Mouse (Mus musculus) C2C12 (cell line): ENCODE data around the gene Slc30a2. TPM values are rescaled to one million over a fixed set of nuclear protein-coding genes. Genes with fewer than 3 reads are reported as not detected.

Experiments used
- H3K27me3 ChIP-seq: one replicate; pipeline ENCODE4 v1.6.1; 2011; ENCODE audit not compliant: control insufficient read depth, insufficient read depth, insufficient read length
- H3K36me3 ChIP-seq: one replicate; pipeline ENCODE4 v1.6.1; 2011; ENCODE audit not compliant: control insufficient read depth, insufficient read depth
- H3K4me3 ChIP-seq: one replicate; pipeline ENCODE4 v1.5.1; 2011; ENCODE audit warnings: mild to moderate bottlenecking, control low read depth; ENCODE audit not compliant: poor library complexity, insufficient read depth, severe bottlenecking
- H3K79me2 ChIP-seq: one replicate; pipeline ENCODE4 v1.6.1; 2011; ENCODE audit not compliant: control insufficient read depth, insufficient read depth
- H3K79me3 ChIP-seq: one replicate; pipeline ENCODE4 v1.6.1; 2011; ENCODE audit warnings: low read depth, control low read depth
- H3ac ChIP-seq: one replicate; pipeline ENCODE3; 2011; ENCODE audit warnings: low read depth; ENCODE audit not compliant: control insufficient read depth, insufficient read length
- CEBPB ChIP-seq: IDR thresholded peaks from one replicate; pipeline ENCODE4 v1.6.1; 2011; ENCODE audit warnings: low read depth, mild to moderate bottlenecking, control low read depth, moderate library complexity
- CTCF ChIP-seq: IDR thresholded peaks from one replicate; pipeline ENCODE4 v1.5.1; 2011; ENCODE audit not compliant: control insufficient read depth, insufficient read depth, insufficient read length
- FOSL1 ChIP-seq: IDR thresholded peaks from one replicate; pipeline ENCODE4 v1.8.0; 2011; ENCODE audit warnings: mild to moderate bottlenecking, low read length; ENCODE audit not compliant: poor library complexity, insufficient read depth, severe bottlenecking
- MAX ChIP-seq: IDR thresholded peaks from one replicate; pipeline ENCODE4 v1.6.1; 2011; ENCODE audit warnings: mild to moderate bottlenecking, control low read depth
- MYOD1 ChIP-seq: IDR thresholded peaks from one replicate; pipeline ENCODE4 v1.6.1; 2011; ENCODE audit warnings: low read depth; ENCODE audit not compliant: control insufficient read depth, insufficient read length
- MYOG ChIP-seq: IDR thresholded peaks from one replicate; pipeline ENCODE4 v1.6.1; 2011; ENCODE audit not compliant: control insufficient read depth, insufficient read length; ENCODE audit errors: extremely low read depth
- USF1 ChIP-seq: IDR thresholded peaks from one replicate; pipeline ENCODE4 v1.6.1; 2011; ENCODE audit warnings: low read depth, mild to moderate bottlenecking, control low read depth, moderate library complexity
- polyA plus RNA-seq: library from polyadenylated mRNA; unstranded; fragments of >200 nt; fragmentation: generic; extraction: Trizol; gene quantifications from one replicate; pipeline ENCODE4 v1.2.1, GENCODE M21; 2012; ENCODE audit warnings: missing spikeins

The Slc30a2 gene
- polyA plus RNA-seq, 1 experiment: not detected

DNA sequence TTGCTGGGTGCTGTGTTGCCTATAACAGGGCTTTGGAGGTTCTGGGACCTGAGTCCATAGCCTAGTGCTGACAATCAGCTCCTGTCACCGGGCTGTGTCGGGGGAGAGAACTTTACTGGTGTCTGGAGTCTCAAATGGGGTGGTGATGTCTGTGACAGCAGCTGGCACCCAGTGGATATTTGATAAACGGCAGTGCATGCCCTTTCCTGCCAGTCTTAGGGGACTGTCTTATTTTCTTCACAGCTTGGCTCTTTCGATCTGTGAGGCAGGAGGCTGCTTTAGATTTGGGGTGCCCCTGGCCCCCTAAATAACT lies 43.5 kb upstream of the Slc30a2 start:
- Histone ChIP-seq H3K36me3 (no peaks in the 10 kb centered on the region), H3K4me3 (no peak overlapping the region), H3K27me3 (peaks cover 3% of the 10 kb centered on the region), H3K79me2 (no peaks in the 10 kb centered on the region), H3K79me3 (no peaks in the 10 kb centered on the region), H3ac (no peak overlapping the region)
- no peak for TF ChIP-seq FOSL1
- no peak for TF ChIP-seq MAX
- TF ChIP-seq CEBPB: no peak
- no peak for TF ChIP-seq USF1
- TF ChIP-seq CTCF: no peak
- TF ChIP-seq MYOG: no peak
- TF ChIP-seq MYOD1: no peak

GRCm38 (mm10) chr4:134300316-134300715 lies 42.7 kb upstream of the Slc30a2 start:
- Histone ChIP-seq H3K79me2 (no peaks in the 10 kb centered on the region), H3K79me3 (no peaks in the 10 kb centered on the region), H3K4me3 (no peak overlapping the region), H3ac (no peak overlapping the region), H3K27me3 (peaks cover 1% of the 10 kb centered on the region), H3K36me3 (no peaks in the 10 kb centered on the region)
- TF ChIP-seq MYOD1 (no peak), MYOG (no peak), CEBPB (no peak), FOSL1 (no peak), CTCF (no peak), USF1 (no peak), MAX (no peak)

- no peaks in the 10 kb centered on the region for H3K79me3 ChIP-seq
- no peak overlapping the region for H3ac ChIP-seq
- H3K4me3 ChIP-seq: no peak overlapping the region
- no peaks in the 10 kb centered on the region for H3K79me2 ChIP-seq
- no peaks in the 10 kb centered on the region for H3K36me3 ChIP-seq
- no peak for TF ChIP-seq USF1
- no peak for TF ChIP-seq MYOD1
- no peak for TF ChIP-seq CEBPB
- no peak for TF ChIP-seq MYOG
- TF ChIP-seq FOSL1: no peak
- TF ChIP-seq CTCF: no peak
- TF ChIP-seq MAX: no peak
- no peaks in the 10 kb centered on the region for H3K27me3 ChIP-seq
Measured at GRCm38 (mm10) chr4:134302084-134302483, 40.9 kb upstream of the Slc30a2 start.

DNA sequence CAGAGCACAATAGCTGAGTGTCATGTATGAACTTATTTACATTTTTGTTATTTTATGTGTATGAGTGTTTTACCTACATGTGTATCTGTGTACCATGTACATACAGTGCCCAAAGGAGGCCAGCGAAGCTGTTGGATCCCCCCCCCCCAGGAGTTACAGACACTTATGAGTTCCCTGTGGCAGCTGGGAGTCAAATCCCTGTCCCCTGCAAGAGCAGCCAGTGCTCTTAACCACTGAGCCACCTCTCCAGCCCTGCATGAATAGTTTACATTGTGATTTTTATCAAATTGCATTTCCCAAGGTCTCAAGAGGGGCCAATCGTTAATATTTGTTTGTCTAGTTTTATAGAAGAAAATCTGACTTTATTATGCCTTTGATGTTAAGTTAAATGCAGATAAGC lies 36.0 kb upstream of the Slc30a2 start:
- Histone ChIP-seq H3K4me3 (no peak overlapping the region), H3K79me3 (no peaks in the 10 kb centered on the region), H3K27me3 (no peaks in the 10 kb centered on the region), H3ac (no peak overlapping the region), H3K79me2 (no peaks in the 10 kb centered on the region), H3K36me3 (no peaks in the 10 kb centered on the region)
- TF ChIP-seq FOSL1 (no peak), CTCF (no peak), USF1 (no peak), CEBPB (no peak), MYOG (no peak), MAX (no peak), MYOD1 (no peak)

DNA sequence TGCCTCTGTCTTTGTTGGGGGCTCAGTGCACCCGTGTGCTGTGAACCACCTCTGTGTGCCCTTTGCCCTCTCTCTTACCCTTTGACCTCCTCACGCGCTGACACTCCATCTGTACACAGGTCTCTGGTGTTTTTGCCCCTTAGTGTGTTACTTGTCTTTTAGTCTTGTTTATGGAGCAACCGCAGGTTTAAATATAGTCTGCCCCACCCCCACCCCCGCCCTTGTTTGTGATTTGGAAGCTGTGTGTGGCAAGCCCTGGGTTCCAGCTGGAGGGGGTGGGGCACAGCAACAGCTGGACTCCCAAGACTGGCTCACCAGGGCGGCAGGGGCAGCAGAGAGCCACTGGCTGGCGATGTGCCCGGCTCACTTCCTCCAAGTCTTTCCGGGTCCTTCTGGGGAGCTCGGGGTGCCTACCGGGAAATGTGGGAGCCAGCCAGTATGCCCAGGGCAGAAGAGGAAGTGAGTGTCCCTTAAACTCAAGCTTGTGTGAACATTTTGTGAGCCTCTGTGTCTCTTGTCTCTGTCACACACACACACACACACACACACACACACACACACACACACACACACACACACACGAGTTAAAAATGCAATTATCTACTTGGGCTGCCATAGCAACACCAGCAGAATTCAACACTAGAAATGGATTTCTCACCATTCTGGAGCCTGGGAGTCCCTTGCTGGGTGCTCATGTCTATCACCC lies 35.5 kb upstream of the Slc30a2 start:
- TF ChIP-seq CTCF (peak; percentile 40), FOSL1 (no peak)
- Histone ChIP-seq H3K79me2 (no peaks in the 10 kb centered on the region), H3K4me3 (no peak overlapping the region), H3K27me3 (no peaks in the 10 kb centered on the region), H3ac (no peak overlapping the region), H3K79me3 (no peaks in the 10 kb centered on the region), H3K36me3 (no peaks in the 10 kb centered on the region)

DNA sequence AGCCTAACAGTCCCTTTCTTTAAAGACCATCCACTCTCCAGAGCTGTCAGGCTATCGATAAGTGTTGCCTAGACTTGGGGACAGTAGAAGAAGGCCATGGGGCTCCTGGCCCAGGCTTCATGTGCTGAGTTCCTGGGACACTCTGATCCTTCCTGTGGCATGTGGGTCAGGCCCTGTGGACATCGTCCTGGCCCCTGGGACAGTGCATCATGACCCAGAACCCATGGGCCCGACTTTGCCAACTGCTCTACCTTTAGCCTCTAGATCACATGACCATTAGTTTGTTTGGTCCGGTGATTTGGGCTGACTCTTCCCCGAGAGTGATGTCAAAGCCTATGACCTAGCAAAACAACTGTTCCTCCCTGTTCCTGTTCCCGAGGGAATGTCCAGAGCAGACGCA lies 32.9 kb upstream of the Slc30a2 start:
- Histone ChIP-seq H3K4me3 (no peak overlapping the region), H3K36me3 (no peaks in the 10 kb centered on the region), H3K79me2 (no peaks in the 10 kb centered on the region), H3ac (no peak overlapping the region), H3K27me3 (no peaks in the 10 kb centered on the region), H3K79me3 (no peaks in the 10 kb centered on the region)
- no peak for TF ChIP-seq CEBPB
